ENCODE assay signal across 13 mouse cellular contexts in genomic region chr7:34986575-34987150, GRCm38 (mm10).
A peak's percentile ranks its signal among the peaks of the same experiment; 100 is the strongest.
DNase-seq lines count a peak whose midpoint lies in the region; ATAC-seq lines count a peak whose summit lies in the region.
"Had no signal": no experiment of that assay in that cellular context is flagged by ENCODE, and none has a peak within 500 bp of the region (broad histone marks: within the 10 kb centered on the region; RNA-seq: fewer than 3 reads in every experiment).

No protein-coding gene starts in this region.

- H3K4me2 ChIP-seq in heart, embryonic 13.5 days, result no peak overlapping the region
- H3K4me2 ChIP-seq in heart, embryonic 12.5 days, result no peak overlapping the region
- no peak overlapping the region for H3K4me2 ChIP-seq in embryonic facial prominence, embryonic 15.5 days (replicated peaks)
- H3K4me2 ChIP-seq in limb, embryonic 12.5 days, result no peak overlapping the region
- H3K4me2 ChIP-seq in midbrain, embryonic 16.5 days (ENCODE audit: low read length), result no peak overlapping the region
- H3K4me2 ChIP-seq: heart, embryonic 15.5 days had no signal

- H3K27ac ChIP-seq in heart, embryonic 13.5 days (replicated peaks), result no peak overlapping the region
- H3K27ac ChIP-seq in heart, embryonic 12.5 days (ENCODE audit: poor library complexity, severe bottlenecking), result no peak overlapping the region
- no peak overlapping the region; the same call in 1 of the 2 replicates for H3K27ac ChIP-seq in embryonic facial prominence, embryonic 15.5 days (replicated peaks)
- H3K27ac ChIP-seq in limb, embryonic 12.5 days, result peak overlapping the region; percentile 75
- peak overlapping the region; percentile 62 for H3K27ac ChIP-seq in midbrain, embryonic 16.5 days (ENCODE audit: low read length)
- H3K27ac ChIP-seq: heart, embryonic 15.5 days had no signal

- H3K9me3 ChIP-seq in heart, embryonic 13.5 days, result no peaks in the 10 kb centered on the region
- H3K9me3 ChIP-seq in heart, embryonic 12.5 days (replicated peaks), result no peaks in the 10 kb centered on the region
- H3K9me3 ChIP-seq in embryonic facial prominence, embryonic 15.5 days (replicated peaks), result no peaks in the 10 kb centered on the region
- 0 out of 2 replicates have a peak, but pooled peaks cover 3% of the 10 kb centered on the region for H3K9me3 ChIP-seq in limb, embryonic 12.5 days
- no peaks in the 10 kb centered on the region for H3K9me3 ChIP-seq in midbrain, embryonic 16.5 days (replicated peaks; ENCODE audit: control insufficient read depth, low read length, poor library complexity, severe bottlenecking)
- H3K9me3 ChIP-seq: heart, embryonic 15.5 days had no signal

- no peaks in the 10 kb centered on the region for H3K27me3 ChIP-seq in heart, embryonic 13.5 days (replicated peaks)
- no peaks in the 10 kb centered on the region for H3K27me3 ChIP-seq in heart, embryonic 12.5 days (replicated peaks)
- no peaks in the 10 kb centered on the region for H3K27me3 ChIP-seq in embryonic facial prominence, embryonic 15.5 days
- H3K27me3 ChIP-seq in limb, embryonic 12.5 days, result no peaks in the 10 kb centered on the region
- H3K27me3 ChIP-seq in midbrain, embryonic 16.5 days (ENCODE audit: control insufficient read depth, insufficient read depth, low read depth, low read length), result no peaks in the 10 kb centered on the region
- H3K27me3 ChIP-seq: CH12.LX; heart, embryonic 15.5 days; megakaryocyte, embryonic 14.5 days had no signal

- 58% methylated on average over 7 of the region's 7 CpGs for WGBS in heart, embryonic 13.5 days
- 53% methylated on average over 7 of the region's 7 CpGs for WGBS in heart, embryonic 12.5 days
- 13% methylated on average over 7 of the region's 7 CpGs for WGBS in embryonic facial prominence, embryonic 15.5 days
- whole genome bisulfite sequencing in limb, embryonic 12.5 days, result 31% methylated on average over 7 of the region's 7 CpGs
- WGBS in midbrain, embryonic 16.5 days, result 33% methylated on average over 7 of the region's 7 CpGs

- H3K4me1 ChIP-seq in heart, embryonic 13.5 days, result peaks cover 50% of the 10 kb centered on the region
- peaks cover 48% of the 10 kb centered on the region for H3K4me1 ChIP-seq in heart, embryonic 12.5 days (replicated peaks)
- H3K4me1 ChIP-seq in embryonic facial prominence, embryonic 15.5 days, result peaks cover 15% of the 10 kb centered on the region
- peaks cover 54% of the 10 kb centered on the region for H3K4me1 ChIP-seq in limb, embryonic 12.5 days (replicated peaks)
- H3K4me1 ChIP-seq in midbrain, embryonic 16.5 days (ENCODE audit: control insufficient read depth, insufficient read depth, low read length), result peaks cover 17% of the 10 kb centered on the region

- H3K9ac ChIP-seq in heart, embryonic 13.5 days, result 0 out of 2 replicates have a peak overlapping the region, but pooled peaks have one; percentile 17
- H3K9ac ChIP-seq in heart, embryonic 12.5 days, result no peak overlapping the region
- H3K9ac ChIP-seq in embryonic facial prominence, embryonic 15.5 days, result no peak overlapping the region
- H3K9ac ChIP-seq in limb, embryonic 12.5 days (replicated peaks), result no peak overlapping the region
- H3K9ac ChIP-seq in midbrain, embryonic 16.5 days (ENCODE audit: low read depth, low read length), result no peak overlapping the region
- H3K9ac ChIP-seq: heart, embryonic 15.5 days had no signal

- intact Hi-C loops in left cerebral cortex, postnatal 14 days (cut with DNase I), result no loop called here

- peaks cover 12% of the 10 kb centered on the region for H3K36me3 ChIP-seq in heart, embryonic 13.5 days
- 0 out of 2 replicates have a peak, but pooled peaks cover 4% of the 10 kb centered on the region for H3K36me3 ChIP-seq in heart, embryonic 12.5 days
- no peaks in the 10 kb centered on the region for H3K36me3 ChIP-seq in embryonic facial prominence, embryonic 15.5 days
- peaks cover 2% of the 10 kb centered on the region; the same call in 1 of the 2 replicates for H3K36me3 ChIP-seq in limb, embryonic 12.5 days
- H3K36me3 ChIP-seq in midbrain, embryonic 16.5 days (ENCODE audit: control insufficient read depth, insufficient read depth, low read length), result no peaks in the 10 kb centered on the region
- H3K36me3 ChIP-seq: heart, embryonic 15.5 days had no signal

- no peak overlapping the region for H3K4me3 ChIP-seq in heart, embryonic 13.5 days
- H3K4me3 ChIP-seq in heart, embryonic 12.5 days, result no peak overlapping the region
- H3K4me3 ChIP-seq in embryonic facial prominence, embryonic 15.5 days (replicated peaks), result no peak overlapping the region
- H3K4me3 ChIP-seq in limb, embryonic 12.5 days (replicated peaks), result no peak overlapping the region
- no peak overlapping the region for H3K4me3 ChIP-seq in midbrain, embryonic 16.5 days (ENCODE audit: low read depth, low read length)
- H3K4me3 ChIP-seq: heart, embryonic 15.5 days; megakaryocyte, embryonic 14.5 days had no signal

- DNase-seq in spleen, adult 12 weeks (ENCODE audit: low spot score), result no peak
- no peak for DNase-seq in left cerebral cortex, postnatal 14 days (ENCODE audit: low spot score in 2 of 2)
- DNase-seq in left cerebral cortex, adult 18-20 months (ENCODE audit: low spot score in 2 of 2), result no peak
- DNase-seq: kidney, adult 11 months; lung, adult 2 months had no signal

- no peak for ATAC-seq in heart, embryonic 13.5 days (ENCODE audit: extremely low read depth, insufficient number of reproducible peaks, low FRiP score, low TSS enrichment)
- no peak for ATAC-seq in heart, embryonic 12.5 days (ENCODE audit: insufficient number of reproducible peaks, low FRiP score)
- ATAC-seq in embryonic facial prominence, embryonic 15.5 days (ENCODE audit: insufficient number of reproducible peaks, low FRiP score, low TSS enrichment, low read depth), result peak; percentile 49; the same call in 1 of the 2 replicates
- ATAC-seq in limb, embryonic 12.5 days (ENCODE audit: insufficient number of reproducible peaks, insufficient read depth, low FRiP score, low TSS enrichment, low read depth), result no peak
- ATAC-seq in midbrain, embryonic 16.5 days, result peak; percentile 44

Comparison
In these comparisons a context has a peak if more than half of its experiments do, and no peak if none do; other contexts are left out.
1. ATAC-seq: peak in embryonic facial prominence, embryonic 15.5 days (single experiment) and midbrain, embryonic 16.5 days (single experiment); none in heart, embryonic 13.5 days (single experiment), heart, embryonic 12.5 days (single experiment) and limb, embryonic 12.5 days (single experiment).
2. H3K27ac ChIP-seq: peak in limb, embryonic 12.5 days (single experiment) and midbrain, embryonic 16.5 days (single experiment); none in heart, embryonic 13.5 days (single experiment), heart, embryonic 12.5 days (single experiment) and embryonic facial prominence, embryonic 15.5 days (single experiment).